Mouse (Mus musculus) kidney, adult 2 months (tissue): ENCODE results near the gene Blmh.
"Not testable (repeated sequence)": the region's sequence is repeated elsewhere in the genome, so short reads cannot be mapped to it uniquely, and the experiment has no call there.

Experiments
- CTCF ChIP-seq: fragments of 200-500 bp; conservative IDR thresholded peaks from 2 replicates; pipeline ENCODE4 v1.5.1; 2011; ENCODE audit warnings: low read depth, mild to moderate bottlenecking, control low read depth, low read length, moderate library complexity, mixed read lengths; ENCODE audit not compliant: insufficient read depth, insufficient read length
- POLR2A ChIP-seq: fragments of 200-500 bp; IDR thresholded peaks from one replicate; pipeline ENCODE4 v1.6.1; 2011; ENCODE audit warnings: low read depth, low read length, control low read depth

GRCm38 (mm10) chr11:76928586-76928985, 4.0 kb downstream of the Blmh start:
- not testable (repeated sequence) for TF ChIP-seq CTCF, POLR2A
